Mouse (Mus musculus): ENCODE measurements at regions not wholly inside any gene's neighbourhood (a gene's known extent, or its start where the extent isn't known, plus 50 kb on each side); places are given as distances from the start of the nearest gene placed in this dataset.

- Histone ChIP-seq H3K9ac (ENCODE audit: low read depth, low read length) (no peak overlapping the region), H3K4me2 (ENCODE audit: low read length) (no peak overlapping the region), H3K4me3 (ENCODE audit: low read length) (no peak overlapping the region), H3K4me1 (ENCODE audit: control insufficient read depth, insufficient read depth, low read depth, low read length) (no peaks in the 10 kb centered on the region; the same call in 1 of the 2 replicates), H3K27ac (ENCODE audit: low read depth, low read length) (no peak overlapping the region), H3K9me3 (ENCODE audit: control insufficient read depth, low read length) (no peaks in the 10 kb centered on the region), H3K27me3 (replicated peaks; ENCODE audit: control insufficient read depth, insufficient read depth, low read length) (no peaks in the 10 kb centered on the region), H3K36me3 (ENCODE audit: control insufficient read depth, insufficient read depth, low read length) (no peaks in the 10 kb centered on the region)
- 54% methylated on average over 8 of the region's 8 CpGs for WGBS
- no peak for ATAC-seq
These were observed 230.1 kb upstream of the Adgrl2 start for GRCm38 (mm10) chr3:149220304-149220951.

GRCm38 (mm10) chr3:149219381-149220303, 229.3 kb upstream of the Adgrl2 start:
- Histone ChIP-seq H3K4me2 (ENCODE audit: low read length) (no peak overlapping the region), H3K27ac (ENCODE audit: low read depth, low read length) (no peak overlapping the region), H3K4me3 (ENCODE audit: low read length) (no peak overlapping the region), H3K27me3 (replicated peaks; ENCODE audit: control insufficient read depth, insufficient read depth, low read length) (no peaks in the 10 kb centered on the region), H3K36me3 (ENCODE audit: control insufficient read depth, insufficient read depth, low read length) (no peaks in the 10 kb centered on the region), H3K9ac (ENCODE audit: low read depth, low read length) (no peak overlapping the region), H3K9me3 (ENCODE audit: control insufficient read depth, low read length) (no peaks in the 10 kb centered on the region), H3K4me1 (ENCODE audit: control insufficient read depth, insufficient read depth, low read depth, low read length) (no peaks in the 10 kb centered on the region; the same call in 1 of the 2 replicates)
- ATAC-seq: no peak
- WGBS: 38% methylated on average over 14 of the region's 14 CpGs

GRCm38 (mm10) chr3:149217916-149218803, 227.8 kb upstream of the Adgrl2 start:
- Histone ChIP-seq H3K9me3 (ENCODE audit: control insufficient read depth, low read length) (no peaks in the 10 kb centered on the region), H3K4me2 (ENCODE audit: low read length) (no peak overlapping the region), H3K9ac (ENCODE audit: low read depth, low read length) (no peak overlapping the region), H3K27me3 (replicated peaks; ENCODE audit: control insufficient read depth, insufficient read depth, low read length) (no peaks in the 10 kb centered on the region), H3K36me3 (ENCODE audit: control insufficient read depth, insufficient read depth, low read length) (no peaks in the 10 kb centered on the region), H3K27ac (ENCODE audit: low read depth, low read length) (no peak overlapping the region), H3K4me3 (ENCODE audit: low read length) (no peak overlapping the region), H3K4me1 (ENCODE audit: control insufficient read depth, insufficient read depth, low read depth, low read length) (no peaks in the 10 kb centered on the region; the same call in 1 of the 2 replicates)
- no peak for ATAC-seq
- WGBS: 91% methylated on average over 9 of the region's 9 CpGs

GRCm38 (mm10) chr3:149216759-149217400, 226.5 kb upstream of the Adgrl2 start:
- Histone ChIP-seq H3K36me3 (ENCODE audit: control insufficient read depth, insufficient read depth, low read length) (no peaks in the 10 kb centered on the region), H3K9me3 (ENCODE audit: control insufficient read depth, low read length) (no peaks in the 10 kb centered on the region), H3K4me1 (ENCODE audit: control insufficient read depth, insufficient read depth, low read depth, low read length) (no peaks in the 10 kb centered on the region; the same call in 1 of the 2 replicates), H3K9ac (ENCODE audit: low read depth, low read length) (no peak overlapping the region), H3K27ac (ENCODE audit: low read depth, low read length) (no peak overlapping the region), H3K27me3 (replicated peaks; ENCODE audit: control insufficient read depth, insufficient read depth, low read length) (no peaks in the 10 kb centered on the region), H3K4me3 (ENCODE audit: low read length) (no peak overlapping the region), H3K4me2 (ENCODE audit: low read length) (no peak overlapping the region)
- no peak for ATAC-seq
- WGBS: 77% methylated on average over 11 of the region's 11 CpGs

DNA sequence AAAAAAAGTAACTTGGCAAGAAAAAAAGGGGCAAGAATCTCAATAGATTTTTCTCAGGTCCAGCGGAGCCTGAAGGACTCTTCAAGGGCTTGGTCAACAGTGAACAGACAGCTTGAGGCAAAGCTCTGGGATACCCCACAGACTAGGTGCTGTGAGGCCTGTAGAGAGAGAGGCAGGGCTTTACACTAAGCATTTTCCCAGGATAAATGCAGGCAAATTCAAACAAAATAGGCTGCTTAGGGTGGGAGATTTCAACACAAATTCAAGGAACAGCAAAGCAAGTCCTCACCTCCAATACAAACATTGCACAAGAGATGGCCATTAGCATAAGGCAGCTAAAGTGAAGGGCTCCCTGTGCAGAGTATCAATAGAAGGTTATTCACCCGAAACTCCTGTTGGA, 225.3 kb upstream of the Adgrl2 start:
- 69% methylated on average over 2 of the region's 2 CpGs for WGBS
- H3K36me3 ChIP-seq (ENCODE audit: control insufficient read depth, insufficient read depth, low read length): no peaks in the 10 kb centered on the region
- no peak for ATAC-seq
- H3K4me2 ChIP-seq (ENCODE audit: low read length): no peak overlapping the region
- H3K27ac ChIP-seq (ENCODE audit: low read depth, low read length): no peak overlapping the region
- no peak overlapping the region for H3K9ac ChIP-seq (ENCODE audit: low read depth, low read length)
- no peaks in the 10 kb centered on the region for H3K9me3 ChIP-seq (ENCODE audit: control insufficient read depth, low read length)
- no peaks in the 10 kb centered on the region; the same call in 1 of the 2 replicates for H3K4me1 ChIP-seq (ENCODE audit: control insufficient read depth, insufficient read depth, low read depth, low read length)
- no peaks in the 10 kb centered on the region for H3K27me3 ChIP-seq (replicated peaks; ENCODE audit: control insufficient read depth, insufficient read depth, low read length)
- H3K4me3 ChIP-seq (ENCODE audit: low read length): no peak overlapping the region

DNA sequence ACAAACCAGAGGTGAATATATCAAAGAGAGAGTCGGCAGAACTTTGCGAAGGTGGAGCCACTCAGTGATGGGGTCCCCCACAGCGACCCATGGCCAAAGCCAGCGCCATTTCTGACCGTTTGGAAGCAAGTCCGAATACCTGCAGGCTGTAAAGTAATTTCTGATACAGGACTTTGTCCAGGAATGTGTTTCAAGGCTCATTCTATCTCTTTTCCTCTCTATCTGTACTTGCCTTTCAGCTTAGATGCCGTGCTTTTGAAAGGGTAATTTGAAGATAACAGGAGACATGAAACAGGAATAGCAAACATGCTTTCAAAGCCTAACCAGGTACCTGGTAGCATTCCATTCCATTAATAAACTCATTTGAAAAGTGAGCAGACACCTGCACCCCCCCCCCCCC, 221.6 kb upstream of the Adgrl2 start:
- H3K4me2 ChIP-seq (ENCODE audit: low read length): no peak overlapping the region
- H3K27me3 ChIP-seq (replicated peaks; ENCODE audit: control insufficient read depth, insufficient read depth, low read length): no peaks in the 10 kb centered on the region
- ATAC-seq: no peak
- WGBS: 88% methylated on average over 7 of the region's 7 CpGs
- H3K4me3 ChIP-seq (ENCODE audit: low read length): no peak overlapping the region
- H3K27ac ChIP-seq (ENCODE audit: low read depth, low read length): no peak overlapping the region
- H3K9me3 ChIP-seq (ENCODE audit: control insufficient read depth, low read length): no peaks in the 10 kb centered on the region
- H3K9ac ChIP-seq (ENCODE audit: low read depth, low read length): no peak overlapping the region
- no peaks in the 10 kb centered on the region for H3K4me1 ChIP-seq (ENCODE audit: control insufficient read depth, insufficient read depth, low read depth, low read length)
- H3K36me3 ChIP-seq (ENCODE audit: control insufficient read depth, insufficient read depth, low read length): no peaks in the 10 kb centered on the region

DNA sequence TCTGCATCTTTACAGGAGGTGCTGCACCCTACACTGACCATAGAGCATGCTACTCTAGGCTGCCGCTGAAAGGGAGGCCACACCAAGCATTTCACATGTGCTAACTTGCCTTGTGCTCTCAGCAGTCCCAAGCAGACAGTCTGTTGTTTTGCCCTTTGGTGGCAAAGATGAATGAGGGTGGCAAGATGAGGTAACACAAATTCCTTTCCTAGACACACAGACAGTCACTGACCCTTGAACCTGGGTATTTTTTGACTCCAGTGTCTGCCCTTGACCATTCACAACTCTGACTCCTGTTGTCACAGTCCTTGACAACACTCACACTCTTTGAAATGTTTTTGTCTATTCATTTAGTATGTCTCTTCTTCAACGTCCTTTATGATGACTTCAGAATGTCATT, 218.9 kb upstream of the Adgrl2 start:
- no peak overlapping the region for H3K27ac ChIP-seq (ENCODE audit: low read depth, low read length)
- 85% methylated on average over 2 of the region's 2 CpGs for WGBS
- ATAC-seq: no peak

DNA sequence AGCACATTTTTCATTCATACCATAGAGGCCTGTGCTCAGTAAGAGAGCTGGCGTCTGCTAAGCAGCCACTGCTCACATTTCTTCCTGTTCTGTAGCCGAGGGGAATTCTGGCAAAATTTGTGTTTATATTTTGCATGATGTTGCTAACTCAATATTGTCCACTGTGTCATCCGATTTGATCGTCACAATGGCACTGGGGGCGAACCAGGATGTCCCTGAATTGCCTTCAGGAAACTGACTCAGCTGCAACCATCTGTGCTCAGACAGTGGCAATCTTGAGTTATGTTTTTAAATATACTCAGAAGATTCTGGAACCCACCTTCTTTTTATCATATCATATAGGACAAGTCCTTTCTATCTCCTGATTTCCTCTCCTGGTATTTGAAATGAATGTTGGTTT, 213.1 kb upstream of the Adgrl2 start:
- H3K9ac ChIP-seq (ENCODE audit: low read depth, low read length): no peak overlapping the region
- H3K4me3 ChIP-seq (ENCODE audit: low read length): no peak overlapping the region
- H3K9me3 ChIP-seq (ENCODE audit: control insufficient read depth, low read length): no peaks in the 10 kb centered on the region
- WGBS: 82% methylated on average over 5 of the region's 5 CpGs
- ATAC-seq: no peak
- no peaks in the 10 kb centered on the region for H3K27me3 ChIP-seq (replicated peaks; ENCODE audit: control insufficient read depth, insufficient read depth, low read length)
- no peaks in the 10 kb centered on the region for H3K4me1 ChIP-seq (ENCODE audit: control insufficient read depth, insufficient read depth, low read depth, low read length)
- no peaks in the 10 kb centered on the region for H3K36me3 ChIP-seq (ENCODE audit: control insufficient read depth, insufficient read depth, low read length)
- H3K4me2 ChIP-seq (ENCODE audit: low read length): no peak overlapping the region
- H3K27ac ChIP-seq (ENCODE audit: low read depth, low read length): no peak overlapping the region

More for the DNA sequence above, 218.9 kb upstream of the Adgrl2 start:
- H3K4me2 ChIP-seq (ENCODE audit: low read length): no peak overlapping the region
- no peaks in the 10 kb centered on the region for H3K36me3 ChIP-seq (ENCODE audit: control insufficient read depth, insufficient read depth, low read length)
- H3K4me3 ChIP-seq (ENCODE audit: low read length): no peak overlapping the region
- no peaks in the 10 kb centered on the region for H3K27me3 ChIP-seq (replicated peaks; ENCODE audit: control insufficient read depth, insufficient read depth, low read length)
- no peak overlapping the region for H3K9ac ChIP-seq (ENCODE audit: low read depth, low read length)
- H3K4me1 ChIP-seq (ENCODE audit: control insufficient read depth, insufficient read depth, low read depth, low read length): no peaks in the 10 kb centered on the region
- no peaks in the 10 kb centered on the region for H3K9me3 ChIP-seq (ENCODE audit: control insufficient read depth, low read length)
